10 mouse cellular contexts compared by ENCODE assay signal in the genomic region with DNA sequence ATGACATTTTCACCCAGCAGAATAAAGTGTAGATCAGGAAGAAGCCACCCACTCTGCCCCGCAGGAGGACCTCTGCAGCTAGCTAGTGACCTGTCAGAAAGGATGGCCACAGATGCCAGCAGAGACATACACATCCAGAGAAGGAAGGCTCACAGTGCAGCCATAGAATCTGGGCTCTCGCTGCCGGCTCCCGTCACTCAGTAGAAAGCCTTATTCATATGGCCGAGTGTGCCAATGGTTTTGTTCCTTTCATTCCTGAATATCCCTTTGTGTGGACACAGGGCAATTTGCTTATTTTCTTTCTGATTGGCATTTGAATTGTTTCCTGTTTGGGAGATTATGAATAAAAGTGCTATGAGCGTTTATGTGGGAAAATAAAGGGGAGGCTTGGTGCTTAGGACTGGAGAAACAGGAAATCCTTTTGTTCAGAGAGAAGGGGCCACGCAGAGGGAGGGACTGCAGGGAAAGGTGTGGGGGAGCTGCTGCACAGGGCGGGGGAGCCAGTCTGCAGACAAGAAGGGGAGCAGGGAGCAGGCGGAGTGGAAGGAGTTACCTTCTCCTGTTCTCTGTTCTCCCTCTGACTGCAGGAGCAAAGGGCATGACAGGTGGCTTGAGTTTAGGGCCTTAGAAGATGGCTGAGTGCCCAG. TPM values are rescaled to one million over a fixed set of nuclear protein-coding genes. Genes with fewer than 3 reads are reported as not detected.
DNase-seq lines count a peak whose midpoint lies in the region; ATAC-seq and TF ChIP-seq lines count a peak whose summit lies in the region.
"Had no signal": no experiment of that assay in that cellular context is flagged by ENCODE, and none has a peak within 500 bp of the region (broad histone marks: within the 10 kb centered on the region; RNA-seq: fewer than 3 reads in every experiment).

No protein-coding gene starts in this region.

- H3K9me3 ChIP-seq in heart, embryonic 11.5 days (replicated peaks; ENCODE audit: control insufficient read depth, low read length): no peaks in the 10 kb centered on the region
- no peaks in the 10 kb centered on the region for H3K9me3 ChIP-seq in forebrain, embryonic 15.5 days
- H3K9me3 ChIP-seq in midbrain, postnatal 0 days (ENCODE audit: low read length): no peaks in the 10 kb centered on the region
- H3K9me3 ChIP-seq: liver, embryonic 15.5 days had no signal

- peak overlapping the region; percentile 43; the same call in 1 of the 2 replicates for H3K27ac ChIP-seq in heart, embryonic 11.5 days (ENCODE audit: low read depth, low read length)
- peak overlapping the region; percentile 55 for H3K27ac ChIP-seq in forebrain, embryonic 15.5 days (replicated peaks)
- no peak overlapping the region for H3K27ac ChIP-seq in midbrain, postnatal 0 days (ENCODE audit: low read depth, low read length)
- H3K27ac ChIP-seq: liver, embryonic 15.5 days had no signal

- H3K4me1 ChIP-seq in heart, embryonic 11.5 days (ENCODE audit: control insufficient read depth, insufficient read depth, low read length): peaks cover 4% of the 10 kb centered on the region; the same call in 1 of the 2 replicates
- H3K4me1 ChIP-seq in forebrain, embryonic 15.5 days: peaks cover 3% of the 10 kb centered on the region
- H3K4me1 ChIP-seq in midbrain, postnatal 0 days (ENCODE audit: insufficient read depth, low read length): no peaks in the 10 kb centered on the region
- H3K4me1 ChIP-seq: liver, embryonic 15.5 days had no signal

- no peak overlapping the region; the same call in 1 of the 2 replicates for H3K9ac ChIP-seq in heart, embryonic 11.5 days (ENCODE audit: low read depth, low read length)
- no peak overlapping the region for H3K9ac ChIP-seq in forebrain, embryonic 15.5 days (replicated peaks)
- no peak overlapping the region for H3K9ac ChIP-seq in midbrain, postnatal 0 days (replicated peaks; ENCODE audit: low read length, poor library complexity, severe bottlenecking)
- H3K9ac ChIP-seq: liver, embryonic 15.5 days had no signal

- no peak for DNase-seq in heart, postnatal 14 days
- peak; percentile 75 for DNase-seq in layer of hippocampus, adult 9-11 months
- no peak for DNase-seq in layer of hippocampus, adult 9-10 months (ENCODE audit: low spot score)
- DNase-seq in midbrain, postnatal 0 days (ENCODE audit: low spot score): peak; percentile 39
- DNase-seq in liver: no peak
- DNase-seq: adrenal gland, adult 2 months had no signal

- TF ChIP-seq CTCF in midbrain, postnatal 0 days (IDR thresholded peaks at IDR 0.05): no peak

- H3K27me3 ChIP-seq in heart, embryonic 11.5 days (ENCODE audit: control insufficient read depth, insufficient read depth, low read length): no peaks in the 10 kb centered on the region
- no peaks in the 10 kb centered on the region for H3K27me3 ChIP-seq in forebrain, embryonic 15.5 days
- no peaks in the 10 kb centered on the region for H3K27me3 ChIP-seq in midbrain, postnatal 0 days (ENCODE audit: insufficient read depth, low read length)
- H3K27me3 ChIP-seq: liver, embryonic 15.5 days had no signal

- H3K36me3 ChIP-seq in heart, embryonic 11.5 days (ENCODE audit: control insufficient read depth, insufficient read depth, low read length): peaks cover 15% of the 10 kb centered on the region
- peaks cover 22% of the 10 kb centered on the region; the same call in 1 of the 2 replicates for H3K36me3 ChIP-seq in forebrain, embryonic 15.5 days
- H3K36me3 ChIP-seq in midbrain, postnatal 0 days (ENCODE audit: insufficient read depth, low read length): peaks cover 40% of the 10 kb centered on the region

- H3K4me3 ChIP-seq in heart, embryonic 11.5 days (ENCODE audit: low read depth, low read length): no peak overlapping the region
- no peak overlapping the region for H3K4me3 ChIP-seq in forebrain, embryonic 15.5 days
- H3K4me3 ChIP-seq in midbrain, postnatal 0 days (ENCODE audit: low read depth, low read length): no peak overlapping the region
- H3K4me3 ChIP-seq: liver, embryonic 15.5 days had no signal

- no peak for ATAC-seq in heart, embryonic 11.5 days (replicated peaks; ENCODE audit: insufficient number of reproducible peaks, low FRiP score, low TSS enrichment)
- 0 out of 2 replicates have a peak, but pooled peaks have one; percentile 13 for ATAC-seq in forebrain, embryonic 15.5 days (replicated peaks)
- ATAC-seq in midbrain, postnatal 0 days (ENCODE audit: low FRiP score): no peak
- no peak for ATAC-seq in erythroid progenitor cell, adult 5-6 weeks (replicated peaks; ENCODE audit: low FRiP score, poor library complexity, severe bottlenecking)

- 57% methylated on average over 9 of the region's 9 CpGs for WGBS in heart, embryonic 11.5 days (ENCODE audit: insufficient replicate concordance)
- 8% methylated on average over 9 of the region's 9 CpGs for WGBS in forebrain, embryonic 15.5 days
- 13% methylated on average over 9 of the region's 9 CpGs for WGBS in midbrain, postnatal 0 days

- no peak overlapping the region for H3K4me2 ChIP-seq in heart, embryonic 11.5 days
- H3K4me2 ChIP-seq in forebrain, embryonic 15.5 days (replicated peaks): no peak overlapping the region
- no peak overlapping the region for H3K4me2 ChIP-seq in midbrain, postnatal 0 days (ENCODE audit: low read depth, low read length, poor library complexity, severe bottlenecking)
- H3K4me2 ChIP-seq: liver, embryonic 15.5 days had no signal

- intact Hi-C loops in heart, postnatal 14 days (cut with DNase I): no loop called here

RNA-seq across cellular contexts. Expression of a gene that starts 13.0 kb away (rescaled TPM):
- polyA plus RNA-seq in heart, embryonic 11.5 days (2014; fragmentation: Nextera tagmentation; extraction: Ambion mirVana): 3.9 and 4.1 TPM in 2 replicates
- 1 to 10 TPM; 4.6 to 4.9 TPM for total RNA-seq in heart, postnatal 14 days (2021)
- polyA plus RNA-seq in forebrain, embryonic 15.5 days (2015; fragmentation: Nextera tagmentation; extraction: Ambion mirVana): 10.2 and 10.5 TPM in 2 replicates
- 12.6 and 14.6 TPM in 2 replicates for total RNA-seq in midbrain, postnatal 0 days (2014; rRNA removed)
- 10.7 and 13.9 TPM in 2 replicates for polyA plus RNA-seq in midbrain, postnatal 0 days (2015; fragmentation: Nextera tagmentation; extraction: Ambion mirVana)
- 1.3 and 2.9 TPM in 2 replicates for total RNA-seq in erythroid progenitor cell, adult 5-6 weeks (2015; ENCODE audit: low replicate concordance)
- total RNA-seq in erythroid progenitor cell, adult 5-6 weeks (2017; ENCODE audit: low replicate concordance): 1.4 and 22.7 TPM in 2 replicates

RNA-seq across cellular contexts. Expression of a gene that starts 22.0 kb away (rescaled TPM):
- 83.9 and 87.2 TPM in 2 replicates for polyA plus RNA-seq in heart, embryonic 11.5 days (2014; fragmentation: Nextera tagmentation; extraction: Ambion mirVana)
- total RNA-seq in heart, postnatal 14 days (2021): 10 to 100 TPM; 79.9 to 88.0 TPM
- 57.0 and 58.4 TPM in 2 replicates for polyA plus RNA-seq in forebrain, embryonic 15.5 days (2015; fragmentation: Nextera tagmentation; extraction: Ambion mirVana)
- total RNA-seq in midbrain, postnatal 0 days (2014; rRNA removed): 42.1 and 67.7 TPM in 2 replicates
- polyA plus RNA-seq in midbrain, postnatal 0 days (2015; fragmentation: Nextera tagmentation; extraction: Ambion mirVana): 56.6 and 63.7 TPM in 2 replicates
- total RNA-seq in erythroid progenitor cell, adult 5-6 weeks (2015; ENCODE audit: low replicate concordance): 5.0 and 15.5 TPM in 2 replicates
- total RNA-seq in erythroid progenitor cell, adult 5-6 weeks (2017; ENCODE audit: low replicate concordance): 4.6 and 5.3 TPM in 2 replicates

RNA-seq across cellular contexts. Expression of a gene that starts 22.2 kb away (rescaled TPM):
- polyA plus RNA-seq in heart, embryonic 11.5 days (2014; fragmentation: Nextera tagmentation; extraction: Ambion mirVana): 0.59 and 0.93 TPM in 2 replicates
- under 1 TPM; 0.27 to 0.69 TPM for total RNA-seq in heart, postnatal 14 days (2021)
- 2.9 and 4.6 TPM in 2 replicates for polyA plus RNA-seq in forebrain, embryonic 15.5 days (2015; fragmentation: Nextera tagmentation; extraction: Ambion mirVana)
- total RNA-seq in midbrain, postnatal 0 days (2014; rRNA removed): 1.4 and 2.7 TPM in 2 replicates
- polyA plus RNA-seq in midbrain, postnatal 0 days (2015; fragmentation: Nextera tagmentation; extraction: Ambion mirVana): 2.4 and 3.3 TPM in 2 replicates
- not detected in 2 replicates for total RNA-seq in erythroid progenitor cell, adult 5-6 weeks (2015; ENCODE audit: low replicate concordance)
- not detected in 2 replicates for total RNA-seq in erythroid progenitor cell, adult 5-6 weeks (2017; ENCODE audit: low replicate concordance)

RNA-seq across cellular contexts. Expression of a gene that starts 33.7 kb away (rescaled TPM):
- 13.9 and 16.6 TPM in 2 replicates for polyA plus RNA-seq in heart, embryonic 11.5 days (2014; fragmentation: Nextera tagmentation; extraction: Ambion mirVana)
- 10 to 100 TPM; 10.2 to 11.6 TPM for total RNA-seq in heart, postnatal 14 days (2021)
- 16.0 and 17.2 TPM in 2 replicates for polyA plus RNA-seq in forebrain, embryonic 15.5 days (2015; fragmentation: Nextera tagmentation; extraction: Ambion mirVana)
- total RNA-seq in midbrain, postnatal 0 days (2014; rRNA removed): 19.6 and 22.3 TPM in 2 replicates
- 11.1 and 11.9 TPM in 2 replicates for polyA plus RNA-seq in midbrain, postnatal 0 days (2015; fragmentation: Nextera tagmentation; extraction: Ambion mirVana)
- not detected in 2 replicates for total RNA-seq in erythroid progenitor cell, adult 5-6 weeks (2015; ENCODE audit: low replicate concordance)
- not detected in 2 replicates for total RNA-seq in erythroid progenitor cell, adult 5-6 weeks (2017; ENCODE audit: low replicate concordance)

RNA-seq across cellular contexts. Expression of a gene that starts 50.2 kb away (rescaled TPM):
- 0.07 and 0.11 TPM in 2 replicates for polyA plus RNA-seq in heart, embryonic 11.5 days (2014; fragmentation: Nextera tagmentation; extraction: Ambion mirVana)
- total RNA-seq in heart, postnatal 14 days (2021): under 1 TPM; 0.07 to 0.12 TPM
- polyA plus RNA-seq in forebrain, embryonic 15.5 days (2015; fragmentation: Nextera tagmentation; extraction: Ambion mirVana): 0.10 and 0.43 TPM in 2 replicates
- 0.33 and 1.1 TPM in 2 replicates for total RNA-seq in midbrain, postnatal 0 days (2014; rRNA removed)
- 0.43 and 0.51 TPM in 2 replicates for polyA plus RNA-seq in midbrain, postnatal 0 days (2015; fragmentation: Nextera tagmentation; extraction: Ambion mirVana)
- total RNA-seq in erythroid progenitor cell, adult 5-6 weeks (2015; ENCODE audit: low replicate concordance): not detected in 2 replicates
- not detected in 2 replicates for total RNA-seq in erythroid progenitor cell, adult 5-6 weeks (2017; ENCODE audit: low replicate concordance)

Comparison
In these comparisons a context has a peak if more than half of its experiments do, and no peak if none do; other contexts are left out.
1. DNase-seq: peak in layer of hippocampus, adult 9-11 months (single experiment) and midbrain, postnatal 0 days (single experiment); none in heart, postnatal 14 days (0 of 2), layer of hippocampus, adult 9-10 months (single experiment) and liver (single experiment).